Mouse (Mus musculus): ENCODE data around the gene Cdk17.
A peak's percentile ranks its signal among the peaks of the same experiment; 100 is the strongest.

Gene Cdk17

DNA sequence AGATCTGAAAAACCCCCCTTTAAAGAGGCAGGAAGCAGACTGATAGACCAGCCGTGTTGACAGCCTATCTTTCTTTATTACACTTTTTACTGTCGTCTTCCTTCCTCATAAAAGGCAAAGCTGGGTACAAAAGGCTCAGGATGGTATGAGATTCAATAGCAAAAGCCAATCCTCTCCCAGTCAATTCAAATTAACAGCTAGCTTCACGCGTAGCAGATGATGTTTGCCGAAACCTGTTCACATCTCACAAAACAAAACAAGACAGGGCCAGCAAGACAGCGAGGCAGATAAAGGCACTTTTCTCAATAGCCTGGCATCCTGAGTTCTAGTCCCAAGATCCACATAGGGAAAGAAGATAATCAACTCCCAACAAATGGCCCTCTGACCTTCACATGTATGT is 128.7 kb downstream of the Cdk17 start:
- DNase-seq (ENCODE audit: low spot score) = no peak

DNA sequence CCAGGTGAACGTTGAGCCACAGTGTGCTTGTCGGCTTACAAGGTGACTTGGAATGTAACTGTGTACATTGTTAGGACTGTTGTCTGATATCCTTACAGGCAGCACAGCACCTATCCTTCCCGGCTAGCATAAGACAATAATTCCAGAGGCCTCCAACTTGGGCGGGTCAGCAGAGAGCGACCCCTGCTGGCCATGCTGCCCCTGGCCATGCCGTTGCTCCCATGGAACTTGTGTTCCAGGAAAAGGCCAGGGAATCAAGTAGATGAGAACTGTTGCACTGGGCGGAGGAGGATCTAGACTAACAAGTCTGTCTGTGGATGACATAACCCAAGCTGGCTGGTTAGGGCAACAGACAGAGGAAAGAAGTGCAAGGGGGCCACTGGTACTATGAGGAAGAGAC is 130.7 kb downstream of the Cdk17 start:
- DNase-seq (ENCODE audit: low spot score) = no peak

DNA sequence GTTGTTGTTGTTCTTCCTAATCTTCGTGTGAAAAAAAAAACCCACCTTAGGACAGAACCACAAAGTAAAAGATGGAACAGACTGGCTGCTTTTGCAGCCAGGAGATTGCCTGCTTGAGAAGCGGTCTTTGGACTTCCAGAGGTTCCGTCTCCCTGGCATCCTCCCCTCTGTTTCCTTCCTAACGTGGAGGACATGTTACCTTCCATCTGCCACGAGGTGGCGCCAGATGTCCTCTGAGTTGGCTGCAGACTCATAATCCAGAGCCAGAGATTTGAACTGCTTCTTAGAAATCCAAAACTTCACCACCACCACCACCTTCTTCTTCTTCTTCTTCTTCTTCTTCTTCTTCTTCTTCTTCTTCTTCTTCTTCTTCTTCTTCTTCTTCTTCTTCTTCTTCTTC is 131.2 kb downstream of the Cdk17 start:
- peak; percentile 52 for DNase-seq (ENCODE audit: low spot score)

DNA sequence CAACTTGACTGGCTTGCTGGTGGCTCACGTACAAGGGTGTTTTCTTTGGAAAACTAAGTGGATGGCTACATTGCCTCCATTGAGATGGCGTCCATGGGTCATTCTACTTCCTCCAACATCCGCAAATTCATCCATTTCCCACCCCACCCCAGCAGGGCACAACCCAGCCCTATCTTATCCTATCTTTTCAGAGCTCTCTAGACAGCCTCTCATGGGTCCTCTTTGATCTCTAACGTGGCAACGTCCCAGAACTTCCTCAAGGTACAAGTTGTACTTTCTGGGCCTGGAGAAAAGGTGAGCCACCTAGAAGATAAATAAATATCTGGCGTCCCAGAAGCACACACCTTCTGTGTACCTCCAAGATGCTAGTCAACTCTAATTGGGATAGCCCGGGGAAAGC is 132.9 kb downstream of the Cdk17 start:
- DNase-seq (ENCODE audit: low spot score) = no peak

DNA sequence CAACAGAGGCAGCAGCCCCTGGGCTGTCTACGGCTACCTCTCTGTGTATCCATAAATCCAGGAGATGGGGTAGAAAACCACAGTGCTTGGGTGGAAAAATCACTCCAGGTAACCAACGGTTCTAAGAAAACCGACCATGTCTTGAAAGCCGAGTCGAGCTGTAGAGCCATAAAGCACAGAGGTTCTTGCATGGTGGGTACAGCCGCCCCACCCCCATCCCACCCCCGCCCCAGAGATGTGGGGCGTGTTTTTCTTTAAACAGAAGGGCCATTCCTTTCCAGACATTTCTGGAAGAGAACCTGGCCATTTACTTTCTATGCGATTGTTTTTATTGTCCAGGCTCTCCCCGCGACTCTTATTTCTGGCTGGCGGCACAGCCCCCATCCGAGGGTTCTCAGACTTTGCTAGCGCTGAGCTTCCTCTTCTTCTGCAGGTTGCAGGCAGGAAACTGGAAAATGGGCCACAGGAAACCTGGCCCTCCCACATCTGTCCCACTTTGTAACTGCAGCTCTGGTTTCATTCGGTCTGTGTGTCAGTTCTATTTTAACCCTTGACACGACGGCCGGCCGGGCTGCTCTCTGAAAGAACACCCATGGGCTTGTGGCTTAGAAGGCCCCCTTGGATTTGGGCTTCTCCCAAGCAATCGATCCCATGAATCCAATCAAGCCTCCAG is 134.0 kb downstream of the Cdk17 start:
- no peak for DNase-seq (ENCODE audit: low spot score)

DNA sequence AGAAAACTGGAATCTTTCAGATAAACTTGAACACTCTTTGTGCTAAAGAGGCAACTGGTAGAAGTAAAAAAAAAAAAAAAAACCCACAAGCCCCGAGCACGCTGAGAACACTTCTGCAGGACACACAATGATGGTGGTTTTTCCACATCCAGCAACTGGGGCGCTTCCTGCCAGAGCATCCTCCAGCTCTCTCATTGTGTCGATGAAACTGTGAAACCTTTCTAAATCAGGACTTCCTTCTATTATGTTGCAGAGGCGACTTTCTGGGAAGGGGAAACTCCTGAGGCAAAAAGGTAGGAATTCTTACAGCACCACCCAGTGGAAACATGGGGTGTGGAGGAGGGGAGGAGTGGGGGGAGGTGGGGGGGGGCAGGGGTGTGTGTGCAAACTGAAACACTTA is 137.1 kb downstream of the Cdk17 start:
- DNase-seq (ENCODE audit: low spot score) = no peak

DNA sequence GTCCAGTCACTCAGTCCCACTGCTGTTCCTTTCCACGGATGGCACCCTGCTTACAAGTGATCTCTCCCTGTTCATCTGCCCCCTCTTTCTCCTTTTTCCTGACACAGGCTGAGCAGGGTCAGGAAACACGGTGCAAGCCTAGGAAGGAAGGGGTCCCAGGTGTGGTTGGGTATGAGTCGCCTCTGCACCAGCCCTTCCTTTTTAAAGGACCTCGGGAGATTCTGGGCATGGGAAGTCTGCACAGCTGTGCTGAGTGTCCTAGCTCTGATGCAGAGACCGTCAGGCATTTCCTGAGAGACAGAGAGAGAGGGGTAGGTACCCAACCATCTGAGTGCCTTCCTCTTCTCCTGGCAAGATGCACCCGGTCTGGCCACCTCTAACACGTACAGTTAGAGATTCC is 137.5 kb downstream of the Cdk17 start:
- no peak for DNase-seq (ENCODE audit: low spot score)

DNA sequence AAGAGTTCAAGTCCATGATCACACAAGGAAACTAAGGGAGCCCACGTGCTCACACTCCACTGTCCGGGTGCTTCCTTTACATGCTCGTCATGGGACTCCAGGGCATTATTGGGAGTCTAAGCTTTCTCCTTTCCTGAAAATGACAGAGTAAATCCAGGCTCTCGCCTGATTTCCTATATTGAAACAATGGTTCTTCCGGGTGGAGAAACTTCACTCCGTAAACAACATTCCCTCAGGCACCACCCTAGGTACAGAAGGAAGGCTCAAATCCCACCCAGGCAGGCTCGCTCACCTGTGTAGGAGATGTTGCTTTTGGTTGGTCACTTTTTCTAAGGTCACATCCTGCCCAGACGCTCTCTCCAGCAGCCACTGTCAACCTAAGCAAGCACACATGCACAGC is 141.2 kb downstream of the Cdk17 start:
- DNase-seq (ENCODE audit: low spot score) = no peak

DNA sequence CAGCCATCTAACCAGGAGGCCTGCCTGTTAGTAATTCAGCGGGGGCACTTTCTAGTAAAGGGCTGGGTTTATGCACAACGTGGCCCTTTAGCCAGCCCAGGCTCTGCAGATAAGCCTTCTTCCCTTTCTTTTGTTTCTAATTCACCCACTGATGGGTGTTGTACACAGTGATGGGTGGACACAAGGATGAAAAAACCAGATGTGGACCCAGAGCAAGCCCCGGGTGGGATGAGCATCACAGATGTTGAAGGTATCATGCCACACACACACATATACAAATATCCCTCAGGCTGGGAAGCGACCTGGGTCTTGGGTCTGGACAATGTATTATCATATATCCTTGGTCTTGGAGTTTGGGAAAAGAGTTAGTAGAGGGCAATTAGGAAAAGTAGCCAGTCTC is 142.6 kb downstream of the Cdk17 start:
- DNase-seq (ENCODE audit: low spot score) = no peak

DNA sequence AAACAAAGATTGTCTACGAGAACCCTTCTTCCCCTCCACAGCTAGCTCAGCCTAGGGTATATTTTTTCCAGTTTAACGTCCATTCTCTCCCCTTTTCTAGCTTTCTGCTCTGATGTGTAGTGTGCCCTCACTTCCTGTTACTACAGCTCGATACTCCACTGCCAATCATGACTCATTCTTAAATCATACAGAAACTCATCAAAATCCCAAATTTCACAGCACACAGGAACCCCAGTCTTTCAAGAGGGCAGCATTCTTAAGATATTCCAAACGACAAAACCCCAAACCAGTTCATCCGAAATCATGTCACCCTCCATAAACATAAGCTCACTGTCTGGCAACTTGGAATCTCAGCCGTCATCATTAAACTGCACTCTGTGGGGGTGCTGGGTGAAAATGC is 145.3 kb downstream of the Cdk17 start:
- no peak for DNase-seq (ENCODE audit: low spot score)

DNA sequence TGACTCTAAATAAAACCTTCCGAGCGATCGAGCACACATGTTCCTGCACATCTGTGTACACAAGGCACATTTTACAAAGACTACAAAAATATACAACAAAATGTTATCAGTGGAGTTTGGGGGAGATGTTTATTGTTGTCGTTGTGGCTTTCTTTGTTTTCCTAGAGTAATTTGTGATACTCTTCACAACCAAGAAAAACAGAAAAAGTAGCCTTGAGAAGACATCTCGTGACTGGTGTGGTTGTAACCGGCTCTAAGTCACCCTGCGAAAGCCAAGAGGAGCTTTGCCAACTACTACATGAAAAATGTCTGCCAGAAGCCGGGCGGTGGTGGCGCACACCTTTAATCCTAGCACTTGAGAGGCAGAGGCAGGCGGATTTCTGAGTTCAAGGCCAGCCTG is 145.7 kb downstream of the Cdk17 start:
- no peak for DNase-seq (ENCODE audit: low spot score)

DNA sequence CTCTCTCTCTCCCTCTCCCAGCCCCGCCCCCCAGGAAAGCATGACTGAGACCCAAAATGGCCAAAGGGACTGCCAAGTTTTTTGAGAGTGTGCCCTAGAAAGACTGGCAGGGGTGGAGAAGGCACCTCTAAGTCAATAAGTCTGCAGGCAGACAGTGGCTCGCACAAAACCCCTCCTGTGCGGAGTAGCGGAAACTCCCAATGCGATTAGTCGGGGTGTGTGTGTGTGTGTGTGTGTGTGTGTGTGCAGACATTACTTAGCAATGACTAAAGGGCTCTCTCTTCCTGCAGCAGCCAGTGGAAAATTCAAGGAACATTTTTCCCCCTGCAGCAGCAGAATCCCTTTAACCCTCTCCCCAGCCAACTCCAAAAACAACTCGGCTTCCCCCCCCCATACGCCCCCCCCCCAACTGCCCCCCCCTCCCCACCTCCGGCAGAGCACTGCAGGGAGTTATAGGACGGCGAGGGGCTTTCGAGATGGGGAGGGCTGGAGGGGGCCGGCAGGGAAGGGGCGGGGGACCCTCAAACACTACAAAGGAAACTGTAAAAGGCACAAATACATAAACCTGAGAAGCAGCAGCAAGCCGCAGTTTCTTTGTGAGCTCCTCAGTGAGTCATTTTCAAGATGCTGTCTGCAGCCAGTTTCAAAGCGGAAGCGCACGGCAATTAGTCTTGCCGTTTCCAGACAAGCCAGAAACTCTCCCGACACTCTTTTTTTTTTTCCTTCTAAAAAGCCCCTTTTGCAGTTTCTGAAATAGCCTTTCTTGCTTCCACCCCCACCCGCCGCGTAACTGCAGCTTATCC is 148.7 kb downstream of the Cdk17 start:
- no peak for DNase-seq (ENCODE audit: low spot score)

DNA sequence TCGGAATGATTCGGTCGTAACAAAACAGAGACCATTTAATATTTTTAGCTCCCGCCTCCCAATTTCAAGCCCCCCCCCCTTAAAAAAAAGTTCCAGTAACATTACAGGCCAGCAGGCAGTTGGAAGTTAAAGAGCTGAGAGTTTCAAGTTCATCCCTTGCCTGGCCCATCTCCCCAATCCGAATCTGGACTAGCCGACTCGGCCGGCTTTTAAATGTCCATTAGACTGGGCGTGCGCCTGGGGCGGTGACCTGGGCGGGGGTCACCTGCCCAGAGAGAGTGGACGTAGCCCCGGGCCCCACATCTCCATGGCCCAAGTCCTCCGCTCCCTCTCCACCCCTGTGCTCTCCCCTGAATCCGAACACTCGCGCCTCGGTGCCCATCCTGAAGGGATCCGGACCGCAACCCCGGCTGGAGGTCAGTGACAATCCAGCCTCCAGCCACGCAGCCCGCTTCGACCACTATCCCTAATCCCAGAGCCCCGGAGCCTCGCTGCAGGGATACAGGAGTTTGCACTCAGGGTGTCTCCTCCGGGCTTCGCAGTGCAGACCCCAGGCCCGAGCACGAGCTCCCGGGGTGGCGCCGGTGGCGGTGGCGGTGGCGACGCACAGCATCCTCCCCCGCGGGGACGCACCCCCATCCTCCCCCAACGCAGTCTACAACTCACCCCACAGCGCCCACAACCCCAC is 149.4 kb downstream of the Cdk17 start:
- no peak for DNase-seq (ENCODE audit: low spot score)

DNA sequence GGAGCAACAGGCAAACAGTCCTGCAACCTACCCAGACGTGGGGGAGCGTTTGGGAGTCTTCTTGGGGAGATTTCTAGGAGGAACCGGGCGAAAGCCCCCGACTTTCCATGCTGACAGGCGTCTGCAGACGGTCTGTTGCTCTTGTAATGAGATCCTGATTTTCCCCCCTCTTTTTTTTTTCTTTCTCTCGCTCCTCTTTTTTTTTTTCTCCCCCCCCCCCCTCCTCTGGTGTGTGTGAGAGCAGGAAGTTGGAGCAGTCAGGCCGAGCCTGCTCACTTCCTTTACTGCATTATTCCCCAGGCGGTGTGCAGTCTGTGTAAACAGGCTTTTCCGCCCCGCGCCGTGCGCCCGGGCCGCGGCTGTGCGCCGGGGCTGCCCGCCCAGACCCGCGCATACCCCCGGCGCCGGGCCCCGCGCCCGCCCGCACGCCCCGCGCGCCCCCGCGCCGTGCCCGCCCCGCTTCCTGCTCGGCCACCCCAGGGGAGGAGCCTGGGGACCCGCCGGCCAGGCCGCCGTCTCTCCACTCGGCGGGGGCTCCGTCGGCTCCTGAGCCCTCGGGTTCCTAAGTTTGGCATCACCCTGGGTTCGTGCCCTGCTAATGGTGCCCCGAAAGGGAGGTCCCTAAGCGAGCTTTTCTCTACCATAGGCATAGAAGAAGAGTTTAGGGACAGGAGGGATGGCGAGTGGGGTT is 150.2 kb downstream of the Cdk17 start, which contains the start of gene Elk3:
Gene Elk3, minus strand, starts transcription at position 415 of the 691 bp plus-strand sequence.
- peak; percentile 14 for DNase-seq (ENCODE audit: low spot score)

DNA sequence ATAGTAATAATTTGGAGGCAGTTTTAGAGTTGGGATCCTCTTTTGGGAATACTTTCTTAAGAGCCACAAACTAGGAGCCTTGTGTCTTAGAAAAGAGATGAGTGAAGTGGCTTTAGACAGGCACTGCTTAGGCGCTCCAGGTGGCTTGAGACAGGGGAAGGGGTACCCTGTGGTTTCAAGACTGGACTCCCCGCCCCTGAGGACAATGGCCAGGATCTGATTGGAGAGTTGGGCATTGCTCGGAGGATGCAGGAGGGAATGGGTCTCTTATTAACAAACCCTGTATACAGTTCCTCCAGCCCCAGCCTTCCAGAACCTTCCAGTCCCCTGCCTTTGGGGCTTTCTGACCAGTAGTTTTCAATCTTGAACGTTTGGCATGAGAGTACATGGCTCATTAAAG is 150.9 kb downstream of the Cdk17 start:
- DNase-seq (ENCODE audit: low spot score) = no peak

All from testis, postnatal 14 days (tissue).